In the genomic region with DNA sequence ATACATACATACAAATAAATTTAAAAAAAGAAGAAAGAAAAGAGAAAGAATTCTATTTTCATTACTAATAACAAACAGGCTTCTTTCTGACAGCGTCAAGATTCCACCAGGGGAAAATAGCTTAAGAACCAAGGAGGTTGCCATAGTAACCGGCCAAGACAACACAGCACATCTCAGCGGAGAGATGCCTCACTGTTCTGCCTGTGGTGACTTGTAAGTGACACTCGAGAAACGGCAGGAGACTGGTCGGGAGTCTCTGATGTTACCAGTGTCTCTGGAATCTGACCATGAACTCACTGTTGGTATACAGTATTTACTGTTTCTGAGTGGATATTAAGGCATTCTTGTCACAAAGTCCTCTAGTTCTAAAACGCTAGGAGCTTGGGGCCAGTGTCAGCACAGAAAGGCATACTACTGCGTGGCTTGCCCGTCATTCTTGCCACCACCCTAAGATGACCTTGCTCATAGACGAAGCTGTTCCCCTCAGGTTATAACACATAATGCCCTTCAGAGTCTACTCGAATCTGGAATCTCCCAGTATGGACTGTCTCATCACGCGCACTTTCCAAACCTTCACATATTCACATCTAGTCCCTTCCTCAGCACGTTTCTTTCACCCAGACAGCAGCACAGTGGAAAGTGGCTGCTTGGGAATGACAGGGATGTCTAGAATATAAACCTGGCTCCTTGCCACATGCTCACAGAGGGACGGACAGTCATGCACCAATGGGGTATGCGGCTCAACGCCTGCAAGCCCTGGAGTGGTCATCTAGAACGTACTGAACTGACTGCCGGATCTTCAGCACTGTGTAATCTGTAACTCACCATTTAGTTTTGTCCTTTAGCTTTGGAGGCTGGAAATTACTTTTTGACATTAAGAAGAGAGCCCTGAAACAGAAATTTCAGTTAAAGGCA, we compare ENCODE assay signal across 9 mouse cellular contexts. TPM values are rescaled to one million over a fixed set of nuclear protein-coding genes. Genes with fewer than 3 reads are reported as not detected.
DNase-seq lines count a peak whose midpoint lies in the region; ATAC-seq and TF ChIP-seq lines count a peak whose summit lies in the region.
"Had no signal": no experiment of that assay in that cellular context is flagged by ENCODE, and none has a peak within 500 bp of the region (broad histone marks: within the 10 kb centered on the region; RNA-seq: fewer than 3 reads in every experiment).

No protein-coding gene starts in this region.

- WGBS in heart, embryonic 14.5 days, result 55% methylated on average over 19 of the region's 19 CpGs
- WGBS in embryonic facial prominence, embryonic 14.5 days, result 68% methylated on average over 19 of the region's 19 CpGs

- peaks cover 0 to 3% of the 10 kb centered on the region in 2 experiments; a peak in 1 of 4 replicates for H3K4me1 ChIP-seq in heart, embryonic 14.5 days (ENCODE audit: control insufficient read depth in 2 of 2, insufficient read depth in 2 of 2, low read length in 2 of 2)
- peaks cover 0 to 11% of the 10 kb centered on the region in 2 experiments; a peak in 2 of 4 replicates for H3K4me1 ChIP-seq in CH12.LX (ENCODE audit: control insufficient read depth in 1 of 2, insufficient read depth in 2 of 2)
- H3K4me1 ChIP-seq in embryonic facial prominence, embryonic 14.5 days (ENCODE audit: control insufficient read depth, insufficient read depth, low read length), result no peaks in the 10 kb centered on the region; the same call in 1 of the 2 replicates

- H3K9ac ChIP-seq in heart, embryonic 14.5 days (ENCODE audit: low read length), result no peak overlapping the region
- H3K9ac ChIP-seq in CH12.LX (ENCODE audit: insufficient read depth, low read depth), result no peak overlapping the region
- H3K9ac ChIP-seq in embryonic facial prominence, embryonic 14.5 days (ENCODE audit: low read depth, low read length), result no peak overlapping the region

- intact Hi-C loops in heart, postnatal 25 days (cut with DNase I), result no loop called here

- H3K27me3 ChIP-seq in heart, embryonic 14.5 days (ENCODE audit: control insufficient read depth, insufficient read depth, low read length), result no peaks in the 10 kb centered on the region
- no peaks in the 10 kb centered on the region for H3K27me3 ChIP-seq in CH12.LX (replicated peaks)
- H3K27me3 ChIP-seq in embryonic facial prominence, embryonic 14.5 days (replicated peaks; ENCODE audit: control insufficient read depth, insufficient read depth, low read length), result no peaks in the 10 kb centered on the region

- in situ Hi-C loops in CH12.LX (cut with MboI; ENCODE audit: low pct_ligation_motif_present, low pct_unique_long_range_greater_than_20kb, low sequenced_read_pairs), result no loop called here

- no peak for TF ChIP-seq RAD21 in CH12.LX (IDR thresholded peaks at IDR 0.05; ENCODE audit: low read depth, low read length)

- peaks cover 88% of the 10 kb centered on the region for H3K36me3 ChIP-seq in heart, embryonic 14.5 days (ENCODE audit: control insufficient read depth, insufficient read depth, low read length)
- H3K36me3 ChIP-seq in CH12.LX (replicated peaks in 1 of 2; ENCODE audit: control insufficient read depth in 1 of 2, insufficient read depth in 1 of 2, low read length in 1 of 2), result peaks cover 15 to 52% of the 10 kb centered on the region in 2 experiments
- peaks cover 68% of the 10 kb centered on the region for H3K36me3 ChIP-seq in embryonic facial prominence, embryonic 14.5 days (ENCODE audit: control insufficient read depth, insufficient read depth, low read length)

- peak; percentile 31; the same call in 1 of the 2 replicates for ATAC-seq in heart, embryonic 14.5 days (ENCODE audit: insufficient number of reproducible peaks, insufficient read depth, low FRiP score, low read depth)
- ATAC-seq in embryonic facial prominence, embryonic 14.5 days (ENCODE audit: low read depth), result peak; percentile 76; the same call in 1 of the 2 replicates
- ATAC-seq in granulocyte monocyte progenitor cell, adult 5-6 weeks (replicated peaks; ENCODE audit: poor library complexity, severe bottlenecking), result no peak

- dilution Hi-C loops in CH12.LX (cut with MboI; ENCODE audit: extremely low pct_ligation_motif_present, extremely low pct_unique_long_range_greater_than_20kb, low sequenced_read_pairs), result no loop called here

- H3K27ac ChIP-seq in heart, embryonic 14.5 days (replicated peaks in 1 of 2; ENCODE audit: control insufficient read depth in 1 of 2, insufficient read depth in 1 of 2, low read depth in 2 of 2, low read length in 2 of 2), result peak overlapping the region; percentile 35 to 51; a peak in 3 of 4 replicates
- H3K27ac ChIP-seq in CH12.LX (ENCODE audit: insufficient read depth, low read depth), result no peak overlapping the region
- H3K27ac ChIP-seq in embryonic facial prominence, embryonic 14.5 days (replicated peaks; ENCODE audit: low read depth, low read length), result no peak overlapping the region

- no peak for TF ChIP-seq CTCF in CH12.LX (conservative IDR thresholded peaks at IDR 0.05 in 1 of 2, IDR thresholded peaks at IDR 0.05 in 1 of 2; ENCODE audit: low read depth in 2 of 2, low read length in 2 of 2)

- H3K79me2 ChIP-seq in CH12.LX (replicated peaks; ENCODE audit: control insufficient read depth, extremely low read depth, insufficient read depth, poor library complexity, severe bottlenecking), result no peaks in the 10 kb centered on the region

- H3K4me2 ChIP-seq in heart, embryonic 14.5 days (ENCODE audit: low read length), result no peak overlapping the region
- H3K4me2 ChIP-seq in CH12.LX (ENCODE audit: insufficient read depth, low read depth, poor library complexity, severe bottlenecking), result no peak overlapping the region
- H3K4me2 ChIP-seq in embryonic facial prominence, embryonic 14.5 days (ENCODE audit: low read depth, low read length), result no peak overlapping the region

- TF ChIP-seq POLR2A in CH12.LX (IDR thresholded peaks at IDR 0.05; ENCODE audit: low read depth, low read length), result no peak

- H3K4me3 ChIP-seq in heart, embryonic 14.5 days (ENCODE audit: control insufficient read depth in 1 of 2, insufficient read depth in 1 of 2, low read depth in 1 of 2, low read length in 2 of 2), result no peak overlapping the region
- H3K4me3 ChIP-seq in CH12.LX (replicated peaks in 1 of 3; ENCODE audit: low read depth in 2 of 3, low read length in 2 of 3, poor library complexity in 1 of 3), result no peak overlapping the region
- no peak overlapping the region for H3K4me3 ChIP-seq in embryonic facial prominence, embryonic 14.5 days (ENCODE audit: low read depth, low read length)

- no peak for TF ChIP-seq EP300 in CH12.LX (IDR thresholded peaks at IDR 0.05; ENCODE audit: low read length)

- H3K9me3 ChIP-seq in heart, embryonic 14.5 days (ENCODE audit: control insufficient read depth, low read length), result no peaks in the 10 kb centered on the region
- no peaks in the 10 kb centered on the region for H3K9me3 ChIP-seq in CH12.LX (replicated peaks; ENCODE audit: low read length)
- H3K9me3 ChIP-seq in embryonic facial prominence, embryonic 14.5 days (ENCODE audit: control insufficient read depth, low read length), result no peaks in the 10 kb centered on the region

- no peak for DNase-seq in heart, postnatal 25 days (ENCODE audit: low spot score)
- peak; percentile 29 for DNase-seq in CH12.LX (ENCODE audit: extremely low read depth)
- peak; percentile 83 for DNase-seq in embryonic facial prominence, embryonic 14.5 days (ENCODE audit: low spot score)
- peak; percentile 75 for DNase-seq in mesoderm, embryonic 11.5 days (ENCODE audit: low read depth, low spot score)
- no peak for DNase-seq in ovary, postnatal 10 days (ENCODE audit: low spot score)
- no peak for DNase-seq in adrenal gland, postnatal 25 days
- DNase-seq: adrenal gland, adult 2 months had no signal

TF ChIP-seq in CH12.LX, 34 proteins besides CTCF, POLR2A, EP300 and RAD21 (continues in another document):
- TF ChIP-seq NRF1 (IDR thresholded peaks at IDR 0.05; ENCODE audit: low read depth, low read length) (no peak), HCFC1 (IDR thresholded peaks at IDR 0.05; ENCODE audit: low read depth, low read length) (no peak), MAZ (IDR thresholded peaks at IDR 0.05; ENCODE audit: low read depth, low read length) (no peak), MAX (IDR thresholded peaks at IDR 0.05; ENCODE audit: low read length) (no peak), ZKSCAN1 (IDR thresholded peaks at IDR 0.05; ENCODE audit: borderline replicate concordance, low read depth, low read length) (no peak), USF2 (conservative IDR thresholded peaks at IDR 0.05; ENCODE audit: low read depth, low read length) (no peak)

RNA-seq across cellular contexts. Expression of a gene that starts 48.6 kb away (rescaled TPM):
- 7.7 and 7.8 TPM in 2 replicates for polyA plus RNA-seq in heart, embryonic 14.5 days (2014; fragmentation: Nextera tagmentation; extraction: Ambion mirVana)
- total RNA-seq in heart, postnatal 25 days (2021), result 1 to 10 TPM; 2.6 to 4.0 TPM
- 0.55 and 0.64 TPM in 2 replicates for total RNA-seq in CH12.LX (2012; rRNA removed)
- 0.31 and 0.51 TPM in 2 replicates for total RNA-seq in CH12.LX (2014; rRNA removed)
- polyA plus RNA-seq in CH12.LX (2012; ENCODE audit: insufficient read length, low read depth), result 0.52 and 0.74 TPM in 2 replicates
- polyA plus RNA-seq in embryonic facial prominence, embryonic 14.5 days (2014; fragmentation: Nextera tagmentation; extraction: Ambion mirVana), result 8.5 and 13.8 TPM in 2 replicates
- 0.11 TPM in 1 of 2 replicates, not detected in the other for total RNA-seq in granulocyte monocyte progenitor cell, adult 5-6 weeks (2014; fragmentation: Nextera tagmentation)
- 1.4 and 4.5 TPM in 2 replicates for total RNA-seq in granulocyte monocyte progenitor cell, adult 5-6 weeks (2017)
- 6.3 and 8.0 TPM in 2 replicates for total RNA-seq in adrenal gland, postnatal 25 days (2021)

RNA-seq across cellular contexts. Expression of a gene that starts 49.2 kb away (rescaled TPM):
- polyA plus RNA-seq in heart, embryonic 14.5 days (2014; fragmentation: Nextera tagmentation; extraction: Ambion mirVana), result 42.2 and 42.6 TPM in 2 replicates
- 10 to 100 TPM; 22.2 to 24.5 TPM for total RNA-seq in heart, postnatal 25 days (2021)
- 7.8 and 9.6 TPM in 2 replicates for total RNA-seq in CH12.LX (2012; rRNA removed)
- 12.5 and 14.0 TPM in 2 replicates for total RNA-seq in CH12.LX (2014; rRNA removed)
- polyA plus RNA-seq in CH12.LX (2012; ENCODE audit: insufficient read length, low read depth), result 12.5 and 13.5 TPM in 2 replicates
- 45.2 and 48.9 TPM in 2 replicates for polyA plus RNA-seq in embryonic facial prominence, embryonic 14.5 days (2014; fragmentation: Nextera tagmentation; extraction: Ambion mirVana)
- 14.8 and 18.8 TPM in 2 replicates for total RNA-seq in granulocyte monocyte progenitor cell, adult 5-6 weeks (2014; fragmentation: Nextera tagmentation)
- 16.4 and 24.1 TPM in 2 replicates for total RNA-seq in granulocyte monocyte progenitor cell, adult 5-6 weeks (2017)
- total RNA-seq in adrenal gland, postnatal 25 days (2021), result 35.4 and 37.4 TPM in 2 replicates

RNA-seq across cellular contexts. Expression of a gene that starts 52.7 kb away (rescaled TPM):
- 6.7 and 6.9 TPM in 2 replicates for polyA plus RNA-seq in heart, embryonic 14.5 days (2014; fragmentation: Nextera tagmentation; extraction: Ambion mirVana)
- total RNA-seq in heart, postnatal 25 days (2021), result 1 to 10 TPM; 4.9 to 5.9 TPM
- not detected in 2 replicates for total RNA-seq in CH12.LX (2012; rRNA removed)
- 0.14 TPM in 1 of 2 replicates, not detected in the other for total RNA-seq in CH12.LX (2014; rRNA removed)
- 0.31 TPM in 1 of 2 replicates, not detected in the other for polyA plus RNA-seq in CH12.LX (2012; ENCODE audit: insufficient read length, low read depth)
- polyA plus RNA-seq in embryonic facial prominence, embryonic 14.5 days (2014; fragmentation: Nextera tagmentation; extraction: Ambion mirVana), result 1.9 and 2.9 TPM in 2 replicates
- total RNA-seq in granulocyte monocyte progenitor cell, adult 5-6 weeks (2014; fragmentation: Nextera tagmentation), result not detected in 2 replicates
- not detected in 2 replicates for total RNA-seq in granulocyte monocyte progenitor cell, adult 5-6 weeks (2017)
- 1.5 and 2.4 TPM in 2 replicates for total RNA-seq in adrenal gland, postnatal 25 days (2021)

Comparison
In these comparisons a context has a peak if more than half of its experiments do, and no peak if none do; other contexts are left out.
1. H3K27ac ChIP-seq: peak in heart, embryonic 14.5 days (2 of 2); none in CH12.LX (single experiment) and embryonic facial prominence, embryonic 14.5 days (single experiment).
2. DNase-seq: peak in CH12.LX (single experiment), embryonic facial prominence, embryonic 14.5 days (single experiment) and mesoderm, embryonic 11.5 days (single experiment); none in heart, postnatal 25 days (single experiment), ovary, postnatal 10 days (single experiment) and adrenal gland, postnatal 25 days (single experiment).